Mouse (Mus musculus): Measurements from ENCODE around the gene Mios. TPM values are rescaled to one million over a fixed set of nuclear protein-coding genes. Genes with fewer than 3 reads are reported as not detected.

Mios gene
- total and polyA plus RNA-seq, 3 experiments = 11.4 to 15.1 TPM; not detected in 1

DNA sequence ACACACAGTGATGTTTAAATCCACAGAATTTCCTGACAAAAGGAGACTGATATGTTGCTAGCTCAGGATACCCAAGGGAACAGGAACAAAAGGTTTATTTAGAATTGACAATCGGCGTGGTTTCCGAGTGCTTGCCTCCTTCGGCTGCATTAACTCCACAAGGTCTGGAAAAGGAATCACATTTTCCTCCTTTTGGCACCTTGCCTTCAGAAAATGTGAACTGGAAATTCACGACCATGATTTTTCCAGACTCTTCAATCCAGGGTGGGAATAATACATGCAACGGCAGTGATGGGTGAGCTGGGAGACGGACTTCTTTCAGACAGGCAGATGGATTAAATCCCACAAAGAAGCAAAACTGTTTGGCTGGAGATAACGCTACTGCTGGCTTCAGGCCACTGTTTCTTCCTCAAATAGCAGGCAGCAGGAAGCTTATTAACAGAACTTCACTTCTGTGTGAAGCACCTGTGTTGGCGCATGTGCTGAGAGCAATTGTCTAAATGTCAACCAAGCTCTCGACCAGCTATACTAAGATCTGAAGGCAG, 30.6 kb upstream of the Mios start:
- no peaks in the 10 kb centered on the region for H3K9me3 ChIP-seq (replicated peaks; ENCODE audit: insufficient read depth, low read length)
- H3K9ac ChIP-seq (ENCODE audit: control insufficient read depth, low read depth, low read length, poor library complexity, severe bottlenecking) = no peak overlapping the region
- no peak overlapping the region for H3K27ac ChIP-seq (ENCODE audit: control insufficient read depth, low read depth, low read length)
- H3K27me3 ChIP-seq (ENCODE audit: control insufficient read depth in 1 of 2, insufficient read depth in 2 of 2, low read length in 2 of 2) = peaks cover 0 to 2% of the 10 kb centered on the region in 2 experiments; a peak in 2 of 4 replicates
- no peaks in the 10 kb centered on the region for H3K79me2 ChIP-seq (ENCODE audit: control insufficient read depth, insufficient read depth, low read length, poor library complexity)
- no peaks in the 10 kb centered on the region for H3K4me1 ChIP-seq (ENCODE audit: control insufficient read depth in 1 of 2, insufficient read depth in 2 of 2, low read length in 2 of 2)
- H3K36me3 ChIP-seq (ENCODE audit: control insufficient read depth in 1 of 2, insufficient read depth in 2 of 2, low read length in 2 of 2) = no peaks in the 10 kb centered on the region
- peak; percentile 66 for DNase-seq (ENCODE audit: low read depth, low spot score)
- peak; percentile 31 to 43; a peak in 3 of 4 replicates for TF ChIP-seq EP300 (IDR thresholded peaks at IDR 0.05; ENCODE audit: low read depth in 1 of 2, low read length in 2 of 2)
- TF ChIP-seq NRF1 (IDR thresholded peaks at IDR 0.05; ENCODE audit: insufficient read depth, low read depth, low read length, poor library complexity, severe bottlenecking) = 0 out of 2 replicates have a peak, but pooled peaks have one; percentile 35
- no peak for TF ChIP-seq TCF12 (IDR thresholded peaks at IDR 0.05; ENCODE audit: low read depth, low read length)
- TF ChIP-seq ETS1 (IDR thresholded peaks at IDR 0.05; ENCODE audit: low read depth, low read length) = 0 out of 2 replicates have a peak, but pooled peaks have one; percentile 26
- no peak for TF ChIP-seq POLR2AphosphoS2 (IDR thresholded peaks at IDR 0.05; ENCODE audit: low read length)
- peak; percentile 65 for TF ChIP-seq GATA1 (IDR thresholded peaks at IDR 0.05; ENCODE audit: low read depth, low read length)
- no peak overlapping the region for H3K4me3 ChIP-seq (ENCODE audit: control insufficient read depth in 1 of 2, insufficient read depth in 1 of 2, low read depth in 2 of 2, low read length in 2 of 2)

DNA sequence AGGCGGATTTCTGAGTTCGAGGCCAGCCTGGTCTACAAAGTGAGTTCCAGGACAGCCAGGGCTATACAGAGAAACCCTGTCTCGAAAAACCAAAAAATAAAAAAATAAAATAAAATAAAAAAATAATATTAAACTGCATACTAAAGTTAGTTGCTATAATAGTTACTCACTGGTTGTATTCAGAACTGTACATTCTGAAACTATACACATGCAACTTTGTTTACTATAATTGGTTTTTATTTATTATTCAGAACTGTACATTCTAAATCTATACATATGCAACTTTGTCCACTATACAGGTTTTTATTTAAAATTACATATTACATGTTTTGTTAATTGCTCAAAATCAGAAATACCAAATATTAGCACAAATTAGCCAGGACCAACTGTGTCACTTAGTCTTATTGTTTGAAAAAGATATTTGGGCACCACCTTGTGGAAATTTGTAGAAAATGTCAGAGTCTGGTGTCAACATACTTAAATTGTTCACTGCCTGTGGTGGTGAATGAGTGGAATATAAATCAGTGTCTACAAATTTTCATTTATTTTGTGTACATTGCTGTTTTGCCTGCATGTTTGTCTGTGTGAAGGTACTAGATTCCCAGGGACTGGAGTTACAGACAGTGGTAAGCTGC, 20.3 kb upstream of the Mios start:
- no peak overlapping the region for H3K9ac ChIP-seq (ENCODE audit: control insufficient read depth, low read depth, low read length, poor library complexity, severe bottlenecking)
- no peaks in the 10 kb centered on the region for H3K9me3 ChIP-seq (replicated peaks; ENCODE audit: insufficient read depth, low read length)
- peaks cover 0 to 1% of the 10 kb centered on the region in 2 experiments; a peak in 1 of 4 replicates for H3K27me3 ChIP-seq (ENCODE audit: control insufficient read depth in 1 of 2, insufficient read depth in 2 of 2, low read length in 2 of 2)
- peak; percentile 33 for DNase-seq (ENCODE audit: low read depth, low spot score)
- no peak overlapping the region for H3K4me3 ChIP-seq (ENCODE audit: control insufficient read depth in 1 of 2, insufficient read depth in 1 of 2, low read depth in 2 of 2, low read length in 2 of 2)
- H3K4me1 ChIP-seq (ENCODE audit: control insufficient read depth in 1 of 2, insufficient read depth in 2 of 2, low read length in 2 of 2) = no peaks in the 10 kb centered on the region; a peak in 1 of 4 replicates
- H3K36me3 ChIP-seq (ENCODE audit: control insufficient read depth in 1 of 2, insufficient read depth in 2 of 2, low read length in 2 of 2) = no peaks in the 10 kb centered on the region
- no peak overlapping the region for H3K27ac ChIP-seq (ENCODE audit: control insufficient read depth, low read depth, low read length)
- no peaks in the 10 kb centered on the region for H3K79me2 ChIP-seq (ENCODE audit: control insufficient read depth, insufficient read depth, low read length, poor library complexity)
- TF ChIP-seq NELFE (IDR thresholded peaks at IDR 0.05; ENCODE audit: low read depth, low read length) (no peak), TBP (IDR thresholded peaks at IDR 0.05; ENCODE audit: low read depth, low read length) (no peak), GABPA (IDR thresholded peaks at IDR 0.05; ENCODE audit: low read depth, low read length) (no peak), GATA1 (IDR thresholded peaks at IDR 0.05; ENCODE audit: low read depth, low read length) (no peak), MXI1 (IDR thresholded peaks at IDR 0.05; ENCODE audit: low read depth, low read length) (no peak), RAD21 (IDR thresholded peaks at IDR 0.05; ENCODE audit: low read depth, low read length) (peak; percentile 61), HCFC1 (IDR thresholded peaks at IDR 0.05; ENCODE audit: low read depth, low read length) (no peak), JUND (IDR thresholded peaks at IDR 0.05; ENCODE audit: low read depth, low read length) (no peak), MAZ (IDR thresholded peaks at IDR 0.05; ENCODE audit: low read depth, low read length) (no peak), ZC3H11A (IDR thresholded peaks at IDR 0.05; ENCODE audit: low read depth, low read length) (peak; percentile 36), ZNF384 (IDR thresholded peaks at IDR 0.05; ENCODE audit: low read depth, low read length) (no peak), USF2 (IDR thresholded peaks at IDR 0.05; ENCODE audit: borderline replicate concordance in 1 of 2, insufficient read depth in 1 of 2, low read depth in 1 of 2, low read length in 2 of 2) (no peak), ETS1 (IDR thresholded peaks at IDR 0.05; ENCODE audit: low read depth, low read length) (no peak), ELF1 (IDR thresholded peaks at IDR 0.05; ENCODE audit: low read depth, low read length) (no peak), CTCF (IDR thresholded peaks at IDR 0.05 in 2 of 3, conservative IDR thresholded peaks at IDR 0.05 in 1 of 3; ENCODE audit: control insufficient read depth in 1 of 3, insufficient read depth in 1 of 3, low read depth in 2 of 3, low read length in 3 of 3, poor library complexity in 1 of 3, severe bottlenecking in 1 of 3) (peak in 1 of 3 experiments; percentile 56; a peak in 2 of 6 replicates), KAT2A (conservative IDR thresholded peaks at IDR 0.05; ENCODE audit: low read depth, low read length) (no peak), NRF1 (IDR thresholded peaks at IDR 0.05; ENCODE audit: insufficient read depth, low read depth, low read length, poor library complexity, severe bottlenecking) (no peak), CHD2 (IDR thresholded peaks at IDR 0.05; ENCODE audit: low read length) (no peak), MAX (IDR thresholded peaks at IDR 0.05; ENCODE audit: low read length) (no peak), POLR2AphosphoS2 (IDR thresholded peaks at IDR 0.05; ENCODE audit: low read length) (no peak), MYB (IDR thresholded peaks at IDR 0.05; ENCODE audit: low read depth, low read length) (no peak), UBTF (IDR thresholded peaks at IDR 0.05; ENCODE audit: borderline replicate concordance, insufficient read depth, low read depth, low read length) (no peak), ZKSCAN1 (IDR thresholded peaks at IDR 0.05; ENCODE audit: low read depth, low read length) (no peak), MEF2A (IDR thresholded peaks at IDR 0.05; ENCODE audit: extremely low read depth, insufficient replicate concordance, low read depth, low read length, poor library complexity, severe bottlenecking) (no peak), SMC3 (IDR thresholded peaks at IDR 0.05; ENCODE audit: low read depth, low read length) (peak; percentile 61), MYC (IDR thresholded peaks at IDR 0.05; ENCODE audit: low read depth, low read length) (no peak), SIN3A (IDR thresholded peaks at IDR 0.05; ENCODE audit: low read length) (no peak)
